Mouse (Mus musculus) layer of hippocampus, postnatal 10 days (tissue): Measurements from ENCODE around the gene Thra. TPM values are rescaled to one million over a fixed set of nuclear protein-coding genes. Genes with fewer than 3 reads are reported as not detected.
"Not testable (repeated sequence)": the region's sequence is repeated elsewhere in the genome, so short reads cannot be mapped to it uniquely, and the experiment has no call there.

Source experiments
- DNase-seq, 2 experiments: peaks; one replicate each; pipeline ENCODE4 v3.0.0; 2021; ENCODE audit warnings: low spot score in 2 of 2
- total RNA-seq, 2 experiments: library from RNA; stranded (reverse); gene quantifications; 2 replicates each; pipeline ENCODE4 v1.2.3; 2021

Gene Thra
- total RNA-seq, 2 experiments from 2014 or later: 1,331 to 1,411 TPM

DNA sequence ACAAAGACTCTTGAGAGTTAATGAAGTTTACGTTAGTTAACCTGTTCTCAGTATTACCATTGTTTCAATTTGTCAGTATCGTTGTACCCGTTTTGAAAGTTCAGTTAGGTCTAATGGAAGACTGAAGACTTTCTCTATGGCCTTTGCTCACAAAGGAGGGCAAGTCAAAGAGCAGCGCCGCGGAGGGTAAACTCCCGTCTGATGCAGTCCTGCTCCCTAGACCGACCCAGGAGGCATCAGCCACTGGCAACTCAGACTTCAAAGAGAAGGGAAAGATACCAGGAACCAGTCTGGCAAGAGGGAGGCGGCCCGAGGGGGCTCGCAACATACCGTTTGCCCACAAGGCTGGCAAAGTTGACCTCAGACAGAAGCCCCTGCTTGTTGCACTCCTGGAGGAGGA is 26.7 kb upstream of the Thra start:
- DNase-seq: no peak

DNA sequence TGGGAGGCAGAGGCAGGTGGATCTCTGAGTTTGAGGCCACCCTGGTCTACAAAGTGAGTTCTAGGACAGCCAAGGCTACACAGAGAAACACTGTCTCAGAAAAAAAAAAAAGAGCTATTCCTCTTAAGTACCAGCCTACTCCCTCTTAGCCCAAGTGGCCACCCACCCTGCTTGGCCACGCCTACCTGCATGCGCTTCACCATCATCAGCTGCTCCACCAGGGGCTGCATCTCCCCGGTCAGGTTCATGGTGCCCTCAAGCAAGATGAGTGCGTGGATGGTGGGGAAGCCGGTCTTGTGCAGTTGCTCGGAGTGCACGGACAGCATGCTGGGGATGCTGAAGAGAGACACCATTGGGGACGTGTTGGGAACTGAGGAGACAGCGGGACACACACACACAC is 24.5 kb upstream of the Thra start:
- DNase-seq: no peak

DNA sequence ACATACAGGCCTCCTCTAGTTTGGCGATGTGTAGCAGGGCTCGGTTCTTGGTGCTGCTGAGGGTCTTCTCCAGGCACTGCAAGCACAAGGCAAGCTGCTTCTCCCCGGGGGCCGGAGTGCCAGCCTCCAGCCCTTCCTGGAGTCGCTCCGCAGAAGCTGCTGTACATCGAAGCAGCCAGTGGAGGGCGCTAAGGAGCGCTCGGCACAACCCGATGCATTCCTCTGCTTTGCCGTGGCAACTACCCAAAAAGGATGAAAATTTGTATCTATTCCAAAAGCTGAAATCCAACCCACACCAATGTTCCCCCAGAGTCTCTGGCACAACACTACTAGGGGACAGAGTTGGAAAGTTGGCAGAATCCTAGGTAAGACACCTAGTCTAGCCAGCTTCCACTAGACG is 22.5 kb upstream of the Thra start:
- DNase-seq: peak; percentile 88 to 89

DNA sequence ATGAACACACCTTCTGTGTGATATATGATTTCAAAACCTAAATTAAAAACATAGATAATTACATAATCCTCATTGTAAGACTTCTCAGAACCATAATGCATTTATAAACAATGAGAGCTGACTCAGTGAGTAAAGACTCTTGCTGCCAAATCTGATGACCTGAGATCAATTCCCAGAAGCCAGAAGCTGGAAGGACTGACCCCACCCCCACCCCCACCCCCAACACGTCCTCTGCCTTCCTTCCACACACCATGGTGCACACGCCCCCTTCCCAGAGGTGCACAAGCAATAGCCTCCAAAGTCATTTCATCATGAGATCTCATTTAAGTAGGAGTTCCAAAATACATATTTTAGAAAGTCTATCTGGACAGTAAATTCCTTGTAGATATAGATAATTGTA is 19.7 kb upstream of the Thra start:
- DNase-seq: no peak

DNA sequence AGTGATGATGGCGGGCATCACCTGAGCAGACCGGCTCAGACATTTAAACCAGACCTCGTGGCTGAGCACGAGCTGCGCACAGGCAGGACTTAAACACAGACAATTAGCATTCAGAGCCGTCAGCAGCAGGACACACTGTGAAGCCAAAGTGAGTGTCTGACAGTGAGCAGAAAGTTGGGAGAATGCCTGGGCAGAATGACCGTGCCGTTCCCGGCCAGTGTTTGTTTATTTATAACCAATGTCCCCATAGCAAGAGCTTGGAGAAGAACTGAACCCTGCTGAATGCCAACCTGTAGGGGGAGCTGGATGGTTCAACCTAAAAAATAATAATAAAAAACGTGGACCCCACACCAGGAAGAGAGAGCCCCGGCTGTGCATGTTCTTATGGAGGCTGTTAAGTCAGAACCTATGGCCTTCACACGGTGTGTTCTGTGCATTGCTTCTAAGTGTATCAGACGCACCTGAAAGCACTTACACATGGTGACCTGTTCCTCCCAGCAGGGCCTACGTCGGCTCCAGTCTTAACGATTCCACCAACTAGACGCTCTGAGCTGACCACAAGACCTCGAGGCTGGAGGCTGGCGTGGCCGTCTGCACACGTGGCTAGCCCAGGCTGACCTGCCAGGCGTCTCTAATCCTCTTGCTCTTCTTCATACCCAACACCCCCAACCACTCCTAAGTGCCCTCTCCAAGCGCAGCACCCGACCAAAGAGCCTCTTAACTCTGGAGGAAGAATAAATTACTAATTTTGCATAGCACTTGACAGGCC is 18.8 kb upstream of the Thra start:
- peak; percentile 64 to 66 for DNase-seq

DNA sequence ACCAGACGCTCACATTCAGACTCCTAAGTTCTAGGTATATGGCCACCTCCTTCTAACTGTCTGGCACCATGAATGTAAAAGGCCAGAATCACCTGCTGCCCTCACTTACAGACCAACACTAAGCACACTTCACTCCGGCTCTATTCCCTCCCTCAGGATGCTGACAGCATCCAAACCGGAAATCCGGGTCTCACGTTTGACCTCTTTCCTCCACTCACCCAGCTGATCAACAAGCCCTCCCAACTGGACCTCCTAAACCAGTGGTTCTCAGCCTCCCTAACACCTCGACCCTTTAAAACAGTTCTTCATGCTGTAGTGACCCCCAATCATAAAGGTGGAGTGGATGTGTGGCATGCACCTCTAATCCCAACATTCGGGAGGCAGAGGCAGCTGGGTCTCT is 17.3 kb upstream of the Thra start:
- DNase-seq: no peak

DNA sequence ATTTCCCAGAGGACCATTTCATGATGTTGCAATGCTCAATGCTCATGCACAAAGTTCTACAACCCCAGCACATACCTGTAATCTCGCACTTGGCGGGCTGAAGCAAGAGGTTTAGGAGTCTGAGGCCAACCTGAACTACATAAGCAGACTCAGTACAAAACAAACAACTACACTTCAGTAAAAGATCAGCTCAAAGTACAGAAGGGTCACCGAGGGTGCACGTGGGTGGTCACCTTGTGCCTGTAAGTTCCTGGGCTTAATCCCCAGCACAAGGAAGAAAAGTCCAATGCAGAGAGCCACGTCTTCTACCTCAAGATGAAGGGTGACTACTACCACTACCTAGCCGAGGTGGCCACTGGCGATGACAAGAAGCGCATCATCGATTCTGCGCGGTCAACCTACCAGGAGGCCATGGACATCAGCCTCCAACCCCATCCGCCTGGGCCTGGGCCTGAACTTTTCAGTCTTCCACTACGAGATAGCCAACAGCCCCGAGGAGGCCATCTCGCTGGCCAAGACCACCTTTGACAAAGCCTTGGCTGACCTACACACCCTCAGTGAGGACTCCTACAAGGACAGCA is 14.4 kb upstream of the Thra start:
- no peak for DNase-seq

DNA sequence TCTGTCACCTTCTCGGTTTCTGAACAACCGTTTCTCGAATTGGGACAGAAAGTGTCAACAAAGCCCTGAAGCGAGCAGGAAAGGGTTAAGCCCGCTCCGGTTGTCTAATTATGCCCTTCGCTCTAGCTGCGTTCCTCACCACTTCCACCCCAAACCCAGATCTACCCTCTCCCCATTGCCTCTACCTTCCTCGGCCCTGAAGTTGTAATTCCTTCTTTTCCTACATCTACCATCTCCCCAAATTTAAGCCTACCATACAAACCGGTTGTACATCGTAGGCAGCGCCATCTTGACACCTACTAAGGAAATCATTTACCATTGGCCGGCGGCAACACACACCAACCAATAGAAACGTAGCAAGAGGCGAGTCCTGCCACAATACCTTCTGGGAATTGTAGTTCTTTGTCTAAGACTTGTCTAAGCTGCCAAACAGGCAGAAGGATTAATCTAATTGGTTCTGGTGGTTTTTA is 11.3 kb upstream of the Thra start, which contains the start of gene Med24:
TSS of gene Med24 (minus strand) at position 317 of the 470 bp plus-strand sequence.
- peak; percentile 79 to 85 for DNase-seq

DNA sequence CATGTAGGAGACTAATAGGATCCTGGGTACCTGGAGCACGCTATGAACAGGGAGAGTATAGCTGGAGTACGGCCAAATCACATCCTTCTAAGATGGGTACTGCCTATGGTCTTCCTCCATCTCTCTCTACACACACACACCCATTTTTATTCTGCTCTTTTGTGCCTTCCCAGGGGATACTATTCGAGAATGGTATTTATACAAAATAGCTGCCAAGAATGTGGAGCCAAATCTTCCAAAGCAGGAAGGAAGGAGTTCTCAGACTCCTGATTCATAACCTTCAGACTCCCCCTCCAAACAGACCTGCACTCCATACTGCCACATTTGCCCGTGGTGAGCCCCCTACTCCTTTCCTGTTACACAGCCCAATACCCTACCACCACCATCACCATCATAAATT is 9.7 kb upstream of the Thra start:
- DNase-seq: no peak

DNA sequence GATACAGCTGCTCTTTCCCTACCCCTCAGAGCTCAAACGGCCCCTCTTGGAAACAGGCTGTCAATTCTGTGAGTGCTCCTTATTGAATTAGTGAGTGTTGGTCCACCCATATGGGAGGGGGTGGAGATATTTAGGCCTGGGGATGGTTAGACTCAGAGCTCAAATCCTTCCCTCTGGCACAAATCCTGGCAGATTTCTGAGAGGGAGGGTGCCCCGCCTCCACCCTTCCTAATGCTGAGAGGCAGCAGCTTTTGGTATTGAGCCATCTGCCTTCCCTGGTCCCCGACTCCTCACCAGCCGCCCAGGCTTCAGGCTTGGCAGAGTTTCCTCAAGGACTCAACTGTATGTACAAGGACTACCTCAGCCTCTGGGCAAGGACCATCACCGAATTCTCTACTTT is 9.3 kb upstream of the Thra start:
- peak; percentile 46 to 65 for DNase-seq

DNA sequence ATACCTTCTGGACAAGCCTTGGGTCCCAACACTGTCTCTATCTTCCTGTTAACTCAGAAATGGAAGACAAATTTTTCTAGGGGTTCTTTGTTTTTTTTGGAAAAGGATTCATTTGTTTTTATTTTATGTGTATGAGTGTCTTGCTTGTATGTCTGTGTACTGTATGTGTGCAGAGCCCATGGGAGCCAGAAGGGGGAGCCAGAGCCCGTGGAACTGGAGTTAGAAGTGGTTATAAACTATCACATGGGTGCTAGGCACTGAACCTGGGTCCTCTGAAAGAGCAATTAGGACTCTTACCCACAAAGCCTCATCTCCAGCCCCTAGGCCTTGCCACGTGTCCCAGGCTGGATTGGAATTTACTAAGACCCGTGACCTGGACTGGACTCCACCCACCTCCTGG is 6.4 kb upstream of the Thra start:
- no peak for DNase-seq

DNA sequence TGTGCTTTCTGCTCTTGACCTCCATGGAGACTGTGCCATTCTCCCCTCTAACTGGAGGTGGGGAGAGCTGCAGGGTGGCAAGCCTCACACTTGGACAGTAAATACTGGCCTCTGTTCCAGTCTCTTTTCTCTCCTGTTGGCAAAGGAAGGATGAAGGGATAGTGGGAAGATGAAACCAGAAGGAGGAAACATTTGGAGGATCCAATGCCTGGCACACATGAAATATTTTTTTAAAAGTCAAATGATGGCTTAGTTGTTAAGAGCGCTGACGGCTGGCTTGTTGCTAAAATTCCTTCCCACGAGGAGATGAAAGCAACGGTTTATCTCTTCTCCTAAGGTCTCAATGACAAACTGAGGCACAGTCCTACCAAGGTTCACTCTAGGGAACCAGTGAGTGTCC is 5.3 kb upstream of the Thra start:
- DNase-seq: no peak

DNA sequence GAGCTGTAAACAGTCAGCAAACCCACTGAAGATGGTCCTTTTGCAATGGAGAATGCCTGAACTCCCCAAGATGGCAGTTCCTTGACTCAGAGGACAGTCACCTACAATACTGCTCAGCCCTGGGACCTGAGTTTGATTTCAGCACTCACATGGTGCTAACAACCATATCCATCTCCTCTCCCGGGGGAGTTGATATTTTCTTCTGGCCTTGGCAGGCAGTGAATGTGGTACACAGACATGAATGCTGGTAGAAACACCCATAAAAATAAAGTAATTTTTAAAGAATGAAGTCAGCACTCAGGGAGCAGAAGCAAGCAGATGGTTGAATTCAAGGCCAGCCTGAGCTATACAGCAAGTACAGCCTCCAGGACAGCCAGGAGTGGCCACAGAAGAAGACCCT is 4.3 kb upstream of the Thra start:
- no peak for DNase-seq

DNA sequence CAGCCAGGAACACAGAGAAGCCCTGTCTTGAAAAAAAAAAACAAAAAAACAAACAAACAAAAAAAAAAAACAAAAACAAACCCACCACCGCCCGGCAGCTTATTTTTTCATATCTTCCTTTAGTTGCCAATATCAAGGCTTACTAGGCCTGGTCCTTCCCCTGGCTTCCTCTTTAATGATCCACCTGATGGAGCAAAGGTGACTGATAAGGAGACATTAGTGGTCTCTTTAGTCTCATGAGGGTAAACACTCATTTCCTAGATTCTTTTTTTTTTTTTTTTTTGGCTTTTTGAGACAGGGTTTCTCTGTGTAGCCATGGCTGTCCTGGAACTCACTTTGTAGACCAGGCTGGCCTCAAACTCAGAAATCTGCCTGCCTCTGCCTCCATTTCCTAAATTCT is 3.2 kb upstream of the Thra start:
- not testable (repeated sequence) for DNase-seq

DNA sequence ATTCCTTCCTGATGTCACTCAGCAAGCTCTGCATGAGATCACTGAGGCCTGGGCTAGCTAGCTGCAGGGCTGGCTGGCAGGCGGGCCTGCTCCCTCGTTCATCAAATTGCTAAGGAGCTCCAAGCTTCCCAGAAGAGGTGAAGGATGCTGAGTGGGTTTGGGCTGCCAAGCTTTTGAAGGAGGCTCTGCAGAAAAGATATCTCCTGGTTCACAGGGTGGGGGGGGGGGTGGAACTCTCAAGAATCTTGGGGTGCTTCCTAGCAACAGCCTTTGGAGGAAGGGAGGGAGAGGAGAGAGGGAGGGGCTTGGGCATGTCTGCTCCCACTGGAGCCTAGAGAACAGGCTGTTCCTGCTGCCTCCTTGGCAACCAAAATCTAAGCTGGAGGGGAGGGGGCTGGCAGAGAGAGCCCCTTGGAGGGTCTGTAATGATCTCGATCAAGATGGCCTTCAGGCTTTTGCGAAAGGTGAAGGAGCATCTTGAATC is 2.0 kb upstream of the Thra start:
- DNase-seq: peak in 1 of 2 experiments; percentile 59

DNA sequence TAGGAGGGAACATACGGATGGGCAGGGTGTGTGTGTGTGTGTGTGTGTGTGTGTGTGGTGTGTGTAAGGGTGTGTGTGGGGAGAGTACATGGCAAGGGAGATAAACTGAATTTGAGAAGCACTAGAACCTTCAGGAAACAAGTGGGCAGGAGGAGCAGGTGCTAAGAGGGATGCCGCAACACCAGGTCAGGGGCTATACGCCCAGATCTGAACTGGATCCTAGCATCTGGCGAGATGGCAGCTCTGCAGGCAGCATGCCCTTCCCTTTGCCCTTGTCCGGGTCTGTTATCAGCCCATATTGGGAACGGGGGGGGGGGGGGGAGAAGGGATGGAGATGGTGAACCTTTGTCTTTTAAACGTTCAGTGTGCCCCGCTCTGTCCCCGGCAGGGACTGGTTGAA is 1.5 kb upstream of the Thra start:
- peak in 1 of 2 experiments; percentile 15 for DNase-seq

DNA sequence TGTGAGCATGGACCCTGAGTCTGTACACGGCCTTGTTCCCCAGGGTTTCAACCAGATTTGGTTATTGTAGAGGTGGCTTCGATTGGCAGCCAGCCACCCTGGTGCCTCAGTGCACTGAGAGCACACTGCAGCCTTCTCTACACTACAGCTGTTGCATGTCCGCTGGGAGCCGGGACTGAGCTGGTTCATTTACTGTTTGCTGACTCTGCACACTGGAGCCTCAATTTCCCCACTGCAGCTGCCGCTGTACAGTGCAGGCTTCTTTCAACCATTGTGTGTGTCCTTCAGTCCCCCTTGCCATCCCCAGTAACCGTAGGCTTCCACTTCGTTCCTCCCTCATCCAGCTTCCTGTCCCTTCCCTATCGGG is 429 bp upstream of the Thra start:
- DNase-seq: peak in 1 of 2 experiments; percentile 54

DNA sequence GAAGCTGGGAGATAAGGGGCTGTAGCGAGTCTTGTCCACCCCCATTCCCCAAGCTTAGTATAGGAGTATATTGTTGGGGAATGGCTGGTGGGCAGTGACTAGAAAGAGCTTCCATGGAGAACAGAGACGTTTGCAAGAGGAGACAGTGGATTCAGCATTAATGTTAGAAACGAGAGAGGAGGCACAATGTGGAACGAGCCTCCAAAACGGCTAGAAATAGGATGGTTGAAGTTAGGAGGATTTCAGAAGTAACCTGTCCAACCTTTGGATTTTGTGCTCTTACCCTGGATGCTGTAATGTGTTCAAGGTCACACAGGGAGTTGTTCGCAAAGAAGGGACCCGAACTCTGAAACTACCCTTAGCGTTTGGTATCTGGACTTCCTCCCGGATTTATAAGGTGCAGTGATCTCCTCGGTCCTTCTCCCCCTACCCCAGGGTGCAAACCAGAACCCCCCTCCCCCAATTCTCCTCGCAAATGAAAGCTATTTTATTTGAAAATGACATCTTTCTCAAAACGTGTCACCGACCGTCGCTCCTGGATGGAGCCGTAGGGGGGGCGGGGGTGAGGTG is 698 bp downstream of the Thra start:
- no peak for DNase-seq

DNA sequence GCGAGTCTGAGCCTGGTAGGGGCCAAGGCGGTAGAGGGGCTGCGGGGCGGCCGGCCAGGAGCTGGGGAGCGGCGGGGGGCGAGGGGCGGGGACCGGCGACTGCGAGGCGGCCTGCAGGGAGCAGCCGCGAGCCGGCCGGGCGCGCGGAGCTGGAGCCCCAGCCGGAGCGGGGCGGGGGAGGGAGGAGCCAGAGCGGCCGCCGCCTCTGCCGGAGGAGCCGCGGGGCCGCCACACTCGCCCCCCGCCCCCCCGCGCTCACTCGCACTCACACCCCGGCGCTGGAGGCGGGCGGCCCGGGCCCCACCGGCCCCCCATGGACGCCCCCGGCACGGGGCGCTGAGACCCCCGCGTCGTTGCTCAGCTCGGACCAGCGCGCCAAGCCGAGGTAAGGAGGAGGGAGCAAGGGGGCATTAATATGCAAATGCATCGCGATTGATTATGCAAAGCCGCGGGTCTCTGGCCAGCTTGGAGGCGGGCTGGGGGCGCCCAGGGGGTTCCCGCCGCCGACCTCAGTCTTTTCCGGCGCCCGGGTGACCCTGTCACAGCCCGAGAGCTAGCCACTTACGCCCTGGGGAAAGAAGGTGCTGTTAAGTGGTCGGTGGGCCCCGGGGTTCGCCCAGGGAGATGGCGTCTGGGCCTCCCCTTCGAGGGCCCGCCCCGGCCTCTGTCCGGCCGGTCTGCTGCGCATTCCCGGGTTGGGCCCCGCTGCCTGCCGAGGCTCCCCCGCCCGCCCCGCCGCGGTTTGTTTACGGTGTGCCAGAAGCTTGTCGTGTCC is 1.4 kb downstream of the Thra start:
- DNase-seq: peak; percentile 75 to 87

DNA sequence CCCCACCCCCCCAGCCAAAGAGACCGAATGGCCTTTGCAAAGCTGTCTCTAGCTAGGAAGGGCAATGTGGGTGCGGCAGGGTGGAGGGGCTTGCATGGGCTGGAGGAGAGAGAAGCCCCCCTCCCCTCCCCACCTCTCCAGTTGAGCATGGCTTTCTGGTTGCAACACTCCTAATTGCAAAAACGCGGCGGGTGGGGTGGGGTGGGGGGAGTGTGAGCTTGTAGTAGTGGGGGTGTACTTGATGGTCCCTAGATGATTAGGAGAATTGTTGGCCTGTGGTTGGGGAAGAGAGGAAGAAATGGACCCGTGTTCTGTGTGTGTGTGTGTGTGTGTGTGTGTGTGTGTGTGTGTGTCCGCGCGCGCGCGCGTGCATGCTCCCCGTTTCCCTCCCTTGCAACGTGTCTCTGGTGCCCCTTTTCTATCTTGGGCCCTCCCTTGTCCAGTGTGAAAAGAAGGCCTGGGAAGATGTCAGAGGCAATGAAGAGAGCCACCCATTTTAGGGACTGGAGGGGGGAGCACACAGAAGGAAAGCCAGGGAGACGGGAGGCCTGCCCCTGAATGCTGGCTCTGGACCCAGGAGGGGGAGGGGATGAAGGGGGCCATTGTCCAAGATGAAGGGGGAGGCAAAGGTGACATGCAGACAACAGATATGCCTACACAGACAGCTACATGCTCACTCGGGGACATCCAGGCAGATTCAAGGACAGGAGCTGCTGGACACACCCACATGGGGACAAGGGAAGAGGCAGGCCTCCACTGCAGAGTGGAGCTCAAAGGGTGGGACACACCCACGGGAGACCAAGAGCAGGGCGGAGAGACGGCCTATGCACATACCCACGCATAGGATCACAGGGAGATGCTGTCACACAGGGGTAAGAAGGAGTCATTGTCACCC is 2.2 kb downstream of the Thra start:
- peak; percentile 67 to 76 for DNase-seq
